Mouse (Mus musculus) heart, embryonic 10.5 days (tissue): ENCODE results near the gene Ift81. TPM values are rescaled to one million over a fixed set of nuclear protein-coding genes. Genes with fewer than 3 reads are reported as not detected.
A peak's percentile ranks its signal among the peaks of the same experiment; 100 is the strongest.
"Not testable (repeated sequence)": the region's sequence is repeated elsewhere in the genome, so short reads cannot be mapped to it uniquely, and the experiment has no call there.

Experiments used
- DNase-seq: peaks from one replicate; pipeline ENCODE4 v3.0.0-alpha.2; 2017; ENCODE audit warnings: low spot score
- H3K27ac ChIP-seq: fragments of 300-500 bp; sonication (generic); 2 replicates; pipeline ENCODE4 v1.5.1; 2016; ENCODE audit warnings: mild to moderate bottlenecking
- H3K27me3 ChIP-seq: fragments of 300-500 bp; sonication (generic); 2 replicates; pipeline ENCODE4 v1.6.1; 2016; ENCODE audit warnings: mild to moderate bottlenecking; ENCODE audit not compliant: poor library complexity, insufficient read depth, severe bottlenecking
- H3K36me3 ChIP-seq: fragments of 300-500 bp; sonication (generic); 2 replicates; pipeline ENCODE4 v1.6.1; 2016; ENCODE audit warnings: mild to moderate bottlenecking, moderate library complexity
- H3K4me1 ChIP-seq: fragments of 300-500 bp; sonication (generic); 2 replicates; pipeline ENCODE4 v1.6.1; 2016; ENCODE audit warnings: mild to moderate bottlenecking
- H3K4me3 ChIP-seq: fragments of 300-500 bp; sonication (generic); 2 replicates; pipeline ENCODE4 v1.5.1; 2016; ENCODE audit warnings: mild to moderate bottlenecking, moderate library complexity
- H3K9me3 ChIP-seq: fragments of 300-500 bp; sonication (generic); 2 replicates; pipeline ENCODE4 v1.6.1; 2016; ENCODE audit warnings: mild to moderate bottlenecking, moderate library complexity
- WGBS: fragments of 180-500 bp; shearing (Covaris S2); methylation state at CpG from one replicate; pipeline ENCODE4 v1.1.7; 2016; 5-methylcytosine and 5-hydroxymethylcytosine counted together
- polyA plus RNA-seq: library from polyadenylated mRNA; unstranded; fragments of >200 nt; fragmentation: Nextera tagmentation; extraction: Ambion mirVana; gene quantifications from 2 replicates; pipeline ENCODE4 v1.2.1, GENCODE M21; 2016

Gene Ift81
- 25.2 and 35.2 TPM in 2 replicates for polyA plus RNA-seq

- DNase-seq: peak; percentile 97
- no peaks in the 10 kb centered on the region for H3K9me3 ChIP-seq
- H3K4me1 ChIP-seq: peaks cover 22% of the 10 kb centered on the region; the same call in 1 of the 2 replicates
- no peaks in the 10 kb centered on the region for H3K27me3 ChIP-seq
- peak within 1 kb of the TSS; percentile 97 for H3K27ac ChIP-seq
- H3K36me3 ChIP-seq: peaks cover 8% of the 10 kb centered on the region
- peak within 1 kb of the TSS; percentile 87 for H3K4me3 ChIP-seq
- WGBS: 3% methylated on average over 67 of the region's 67 CpGs
Observed at GRCm38 (mm10) chr5:122613908-122614732, at the start of gene Ift81. Gene Ift81, minus strand, starts transcription at chr5:122614518.

GRCm38 (mm10) chr5:122662501-122662900 is 48.2 kb upstream of the Ift81 start:
- no peaks in the 10 kb centered on the region for H3K27me3 ChIP-seq
- H3K4me3 ChIP-seq: no peak overlapping the region
- no peaks in the 10 kb centered on the region for H3K9me3 ChIP-seq
- no peaks in the 10 kb centered on the region for H3K36me3 ChIP-seq
- H3K27ac ChIP-seq: peak overlapping the region; percentile 19; the same call in 1 of the 2 replicates
- 92% methylated on average over 6 of the region's 6 CpGs for WGBS
- no peak for DNase-seq
- peaks cover 15% of the 10 kb centered on the region for H3K4me1 ChIP-seq

DNA sequence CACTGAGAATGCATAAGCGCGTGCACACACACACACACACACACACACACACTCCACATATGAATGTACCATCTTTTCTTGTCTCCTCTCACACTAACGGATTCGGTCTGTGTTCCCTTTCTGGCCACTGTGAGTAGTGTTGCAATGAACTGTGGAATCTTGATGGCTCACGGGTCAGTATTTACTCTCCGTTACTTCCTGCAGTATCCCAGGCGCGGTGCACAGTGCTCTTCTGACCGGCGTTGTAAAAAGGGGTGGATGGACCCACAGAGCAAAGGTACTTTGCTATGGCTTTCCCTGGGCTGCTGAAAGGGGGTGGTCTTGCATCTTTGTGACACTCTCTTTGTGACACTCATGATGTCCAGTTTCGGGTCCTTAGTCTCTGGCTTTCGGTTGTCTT is 42.5 kb upstream of the Ift81 start:
- Histone ChIP-seq H3K9me3 (no peaks in the 10 kb centered on the region), H3K4me3 (no peak overlapping the region)
- 86% methylated on average over 12 of the region's 12 CpGs for WGBS

DNA sequence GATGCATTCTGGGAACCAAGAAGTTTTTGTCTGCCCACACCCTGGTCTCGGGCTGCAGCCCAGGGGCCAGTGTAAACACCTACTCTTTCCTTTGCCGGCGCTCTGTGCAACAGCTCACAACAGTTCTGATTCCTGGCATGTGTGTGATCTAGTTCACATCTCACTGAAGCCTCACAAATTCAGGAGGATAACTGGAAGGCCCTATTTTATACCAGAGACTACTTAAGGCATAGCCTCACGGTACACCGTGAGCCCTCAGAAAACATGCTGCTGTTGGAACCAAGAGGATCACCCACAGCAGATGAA is 39.9 kb upstream of the Ift81 start:
- H3K4me1 ChIP-seq: peaks cover 37% of the 10 kb centered on the region
- no peak for DNase-seq
- no peaks in the 10 kb centered on the region for H3K36me3 ChIP-seq
- H3K4me3 ChIP-seq: no peak overlapping the region
- H3K27me3 ChIP-seq: no peaks in the 10 kb centered on the region
- peak overlapping the region; percentile 82 for H3K27ac ChIP-seq
- no peaks in the 10 kb centered on the region for H3K9me3 ChIP-seq
- 59% methylated on average over 5 of the region's 5 CpGs for WGBS

More for the DNA sequence above, 42.5 kb upstream of the Ift81 start:
- no peak overlapping the region for H3K27ac ChIP-seq
- H3K27me3 ChIP-seq: no peaks in the 10 kb centered on the region
- DNase-seq: no peak
- H3K4me1 ChIP-seq: peaks cover 33% of the 10 kb centered on the region
- no peaks in the 10 kb centered on the region for H3K36me3 ChIP-seq

- H3K36me3 ChIP-seq: no peaks in the 10 kb centered on the region
- peak overlapping the region; percentile 82 for H3K27ac ChIP-seq
- H3K4me3 ChIP-seq: no peak overlapping the region
- peaks cover 37% of the 10 kb centered on the region for H3K4me1 ChIP-seq
- H3K27me3 ChIP-seq: no peaks in the 10 kb centered on the region
- WGBS: 59% methylated on average over 15 of the region's 15 CpGs
- DNase-seq: no peak
- no peaks in the 10 kb centered on the region for H3K9me3 ChIP-seq
Observed at GRCm38 (mm10) chr5:122653446-122654267, 39.3 kb upstream of the Ift81 start.

- no peak for DNase-seq
- H3K27ac ChIP-seq: peak overlapping the region; percentile 82
- H3K9me3 ChIP-seq: no peaks in the 10 kb centered on the region
- H3K27me3 ChIP-seq: no peaks in the 10 kb centered on the region
- 0 out of 2 replicates have a peak, but pooled peaks cover 2% of the 10 kb centered on the region for H3K36me3 ChIP-seq
- WGBS: 58% methylated on average over 10 of the region's 10 CpGs
- no peak overlapping the region for H3K4me3 ChIP-seq
- peaks cover 37% of the 10 kb centered on the region for H3K4me1 ChIP-seq
Observed at GRCm38 (mm10) chr5:122653112-122653445, 38.8 kb upstream of the Ift81 start.

DNA sequence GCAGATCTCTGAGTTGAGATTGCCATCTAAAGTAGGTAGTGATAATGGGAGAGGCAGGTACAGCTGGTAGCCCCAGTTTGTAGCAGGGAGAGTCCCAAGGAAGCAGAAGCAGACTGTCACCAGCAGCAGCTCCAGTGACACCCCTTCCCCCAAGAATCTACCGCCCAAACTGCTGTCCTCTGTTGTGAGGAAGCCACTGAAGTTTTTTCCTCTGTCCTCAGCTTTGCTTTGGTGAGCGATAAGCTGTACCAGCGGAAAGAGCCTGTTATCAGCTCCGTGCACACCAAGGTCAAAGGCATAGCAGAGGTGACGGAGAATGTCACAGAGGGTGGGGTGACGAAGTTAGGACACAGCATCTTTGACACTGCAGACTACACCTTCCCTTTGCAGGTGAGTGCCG is 38.2 kb upstream of the Ift81 start:
- Histone ChIP-seq H3K9me3 (no peaks in the 10 kb centered on the region), H3K4me1 (peaks cover 37% of the 10 kb centered on the region), H3K36me3 (0 out of 2 replicates have a peak, but pooled peaks cover 3% of the 10 kb centered on the region), H3K4me3 (peak overlapping the region; percentile 10; the same call in 1 of the 2 replicates), H3K27ac (peak overlapping the region; percentile 82), H3K27me3 (no peaks in the 10 kb centered on the region)
- WGBS: 21% methylated on average over 7 of the region's 7 CpGs
- DNase-seq: peak; percentile 93

- 86% methylated on average over 8 of the region's 8 CpGs for WGBS
- Histone ChIP-seq H3K27ac (no peak overlapping the region; the same call in 1 of the 2 replicates), H3K4me3 (no peak overlapping the region), H3K4me1 (peaks cover 52% of the 10 kb centered on the region), H3K27me3 (no peaks in the 10 kb centered on the region), H3K9me3 (no peaks in the 10 kb centered on the region), H3K36me3 (0 out of 2 replicates have a peak, but pooled peaks cover 3% of the 10 kb centered on the region)
- DNase-seq: no peak
Observed at GRCm38 (mm10) chr5:122650100-122650499, 35.8 kb upstream of the Ift81 start.

GRCm38 (mm10) chr5:122649264-122649663 is 34.9 kb upstream of the Ift81 start:
- 62% methylated on average over 8 of the region's 8 CpGs for WGBS
- Histone ChIP-seq H3K4me1 (peaks cover 46% of the 10 kb centered on the region), H3K27me3 (no peaks in the 10 kb centered on the region), H3K27ac (no peak overlapping the region), H3K4me3 (no peak overlapping the region), H3K36me3 (0 out of 2 replicates have a peak, but pooled peaks cover 3% of the 10 kb centered on the region), H3K9me3 (no peaks in the 10 kb centered on the region)
- no peak for DNase-seq

DNA sequence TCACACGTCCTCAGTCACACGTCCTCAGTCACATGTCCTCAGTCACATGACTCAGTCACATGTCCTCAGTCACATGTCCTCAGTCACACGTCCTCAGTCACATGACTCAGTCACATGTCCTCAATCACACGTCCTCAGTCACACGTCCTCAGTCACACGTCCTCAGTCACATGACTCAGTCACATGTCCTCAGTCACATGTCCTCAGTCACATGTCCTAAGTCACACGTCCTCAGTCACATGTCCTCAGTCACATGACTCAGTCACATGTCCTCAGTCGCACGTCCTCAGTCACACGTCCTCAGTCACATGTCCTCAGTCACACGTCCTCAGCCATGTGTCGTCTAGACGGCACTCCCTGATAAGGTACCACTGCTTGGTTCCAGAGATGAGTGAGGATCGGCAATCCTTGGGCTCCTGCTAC is 33.6 kb upstream of the Ift81 start:
- H3K27me3 ChIP-seq, DNase-seq, H3K36me3 ChIP-seq, H3K27ac ChIP-seq, H3K9me3 ChIP-seq, H3K4me3 ChIP-seq: not testable (repeated sequence)
- WGBS: 87% methylated on average over 14 of the region's 14 CpGs
- H3K4me1 ChIP-seq: peaks cover 43% of the 10 kb centered on the region

DNA sequence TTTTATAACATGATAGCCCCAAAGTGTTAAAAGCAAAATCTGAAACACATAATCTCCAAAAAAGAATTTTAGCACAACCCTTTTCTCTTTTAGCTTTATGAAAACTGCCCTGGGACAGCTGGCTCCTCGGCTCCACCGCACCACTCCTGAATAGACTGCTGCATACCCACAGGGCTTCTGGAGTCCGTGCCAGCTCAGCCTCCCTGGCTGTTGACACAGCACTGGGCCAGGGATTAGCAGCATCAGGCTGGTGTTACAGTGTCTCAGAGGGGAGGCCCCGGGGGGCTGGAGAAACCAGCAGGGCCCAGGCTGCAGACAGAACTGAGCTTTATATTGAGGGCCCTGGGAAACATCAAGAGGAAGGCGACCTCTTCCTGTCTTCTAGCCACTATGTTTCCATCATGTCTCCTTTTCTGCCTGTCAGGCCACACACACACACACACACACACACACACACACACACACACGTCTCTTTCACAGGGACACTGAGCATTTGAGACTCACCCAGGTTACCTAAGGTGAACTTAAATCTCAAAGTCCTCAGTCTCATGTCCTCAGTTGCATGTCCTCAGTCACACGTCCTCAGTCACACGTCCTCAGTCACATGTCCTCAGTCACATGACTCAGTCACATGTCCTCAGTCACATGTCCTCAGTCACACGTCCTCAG is 33.1 kb upstream of the Ift81 start:
- Histone ChIP-seq H3K4me3 (no peak overlapping the region), H3K4me1 (peaks cover 37% of the 10 kb centered on the region), H3K27me3 (no peaks in the 10 kb centered on the region), H3K27ac (no peak overlapping the region), H3K9me3 (no peaks in the 10 kb centered on the region), H3K36me3 (0 out of 2 replicates have a peak, but pooled peaks cover 3% of the 10 kb centered on the region)
- 64% methylated on average over 9 of the region's 9 CpGs for WGBS
- DNase-seq: no peak

- Histone ChIP-seq H3K27me3 (no peaks in the 10 kb centered on the region), H3K9me3 (no peaks in the 10 kb centered on the region), H3K27ac (no peak overlapping the region), H3K4me3 (no peak overlapping the region), H3K36me3 (0 out of 2 replicates have a peak, but pooled peaks cover 3% of the 10 kb centered on the region), H3K4me1 (peaks cover 30% of the 10 kb centered on the region)
- DNase-seq: no peak
- 77% methylated on average over 11 of the region's 11 CpGs for WGBS
Observed at GRCm38 (mm10) chr5:122646050-122646449, 31.7 kb upstream of the Ift81 start.
